Mouse (Mus musculus): ENCODE data around the gene Pdss2.
"Not testable (repeated sequence)": the region's sequence is repeated elsewhere in the genome, so short reads cannot be mapped to it uniquely, and the experiment has no call there.

The Pdss2 gene

DNA sequence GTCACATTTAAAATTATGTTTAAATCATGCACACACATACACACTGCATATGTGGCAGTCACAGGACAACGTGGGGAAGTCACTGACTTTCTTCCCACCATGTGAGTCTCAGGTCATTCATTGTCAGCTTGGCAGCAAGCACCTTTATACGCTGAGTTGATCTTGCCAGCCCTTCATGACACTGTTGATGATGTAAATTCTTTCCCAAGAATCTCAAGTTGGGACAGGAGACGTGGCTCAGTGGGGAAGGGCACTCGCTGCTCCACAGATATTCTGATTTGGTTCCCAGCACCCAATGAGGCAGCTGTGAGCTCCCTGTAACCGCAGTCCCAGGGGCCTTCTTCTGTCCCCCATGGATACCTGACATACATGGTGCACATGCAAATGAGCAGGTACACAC lies 147.3 kb downstream of the Pdss2 start:
- no peak for DNase-seq (ENCODE audit: inconsistent age in 2 of 2, low spot score in 1 of 2)

DNA sequence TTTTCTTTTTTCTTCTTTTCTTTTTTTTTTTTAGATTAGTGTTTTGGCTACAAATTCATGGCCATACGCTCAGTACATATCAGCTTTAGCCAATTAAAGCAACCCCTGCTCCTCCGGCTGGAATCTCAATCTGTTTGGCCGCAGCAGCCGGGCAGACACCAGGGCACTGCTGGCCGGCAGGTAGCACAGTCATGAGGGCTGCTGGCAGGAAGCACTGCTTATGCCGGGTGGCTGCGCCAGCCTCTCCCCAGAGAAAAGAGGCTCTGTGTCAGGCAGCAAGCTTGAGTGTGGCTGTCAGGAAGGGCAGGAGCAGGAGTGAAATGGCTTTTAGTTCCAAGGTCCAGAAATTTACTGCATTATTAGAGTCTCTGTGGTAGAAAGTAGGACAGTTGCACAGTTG lies 151.0 kb downstream of the Pdss2 start:
- DNase-seq (ENCODE audit: inconsistent age in 2 of 2, low spot score in 1 of 2) = peak in 1 of 2 experiments; percentile 30

DNA sequence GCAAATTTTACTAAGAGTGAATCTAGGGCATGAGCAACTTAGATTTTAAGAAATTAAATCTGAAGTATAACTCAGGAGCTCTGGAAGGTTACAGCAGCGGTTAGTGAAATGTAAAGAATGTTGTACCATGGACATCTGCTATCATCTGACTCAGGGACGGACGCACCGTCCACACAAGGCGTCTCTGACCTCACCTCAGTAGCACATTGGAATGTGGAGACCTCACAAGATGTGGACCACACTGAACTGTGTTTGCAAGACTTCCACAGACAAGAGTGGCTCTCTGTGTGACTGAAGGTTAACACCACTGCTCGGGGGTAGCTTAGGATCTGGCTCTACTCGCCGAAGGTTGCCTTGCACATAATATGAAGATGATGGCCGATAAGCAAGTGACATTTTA lies 151.7 kb downstream of the Pdss2 start:
- no peak for DNase-seq (ENCODE audit: inconsistent age in 2 of 2, low spot score in 1 of 2)

DNA sequence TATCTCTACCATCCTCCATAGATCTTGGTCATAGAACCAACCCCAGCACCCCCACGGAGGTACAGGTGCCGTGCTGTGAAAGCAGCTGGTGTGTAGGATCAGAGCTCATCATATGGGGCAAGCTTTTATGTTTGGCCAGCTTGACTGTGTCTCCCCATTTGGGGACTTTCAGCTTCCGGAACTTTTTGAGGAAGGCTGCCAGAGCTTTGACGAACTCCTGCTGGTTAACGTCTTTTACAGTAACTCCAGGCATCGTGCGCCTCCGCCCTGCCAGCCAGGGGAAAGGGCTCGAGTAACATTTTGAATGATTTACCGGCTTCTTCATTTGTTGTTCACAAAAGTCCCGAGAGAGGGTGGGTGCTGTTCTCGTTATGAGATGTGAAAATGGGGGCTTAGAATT lies 152.4 kb downstream of the Pdss2 start:
- DNase-seq (ENCODE audit: inconsistent age in 2 of 2, low spot score in 1 of 2) = no peak

DNA sequence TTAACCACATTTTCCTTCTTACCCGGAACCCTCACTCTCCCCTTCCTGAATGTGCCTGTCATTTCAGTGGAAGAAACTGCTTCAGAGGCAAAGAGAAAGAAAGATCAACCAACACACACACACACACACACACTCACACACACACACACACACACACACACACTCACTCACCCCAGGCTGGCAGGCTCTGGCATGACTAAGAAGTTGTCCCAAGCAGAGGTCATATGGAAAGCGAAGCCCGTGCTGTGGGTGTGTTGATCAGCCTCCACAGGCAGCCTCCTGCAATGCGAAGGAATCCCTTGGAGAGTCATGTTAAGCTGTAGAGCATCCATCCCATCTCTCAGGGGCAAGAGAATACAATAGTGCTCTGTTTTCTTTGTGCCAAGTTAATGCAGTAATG lies 154.0 kb downstream of the Pdss2 start:
- peak; percentile 16 to 63 for DNase-seq (ENCODE audit: inconsistent age in 2 of 2, low spot score in 1 of 2)

DNA sequence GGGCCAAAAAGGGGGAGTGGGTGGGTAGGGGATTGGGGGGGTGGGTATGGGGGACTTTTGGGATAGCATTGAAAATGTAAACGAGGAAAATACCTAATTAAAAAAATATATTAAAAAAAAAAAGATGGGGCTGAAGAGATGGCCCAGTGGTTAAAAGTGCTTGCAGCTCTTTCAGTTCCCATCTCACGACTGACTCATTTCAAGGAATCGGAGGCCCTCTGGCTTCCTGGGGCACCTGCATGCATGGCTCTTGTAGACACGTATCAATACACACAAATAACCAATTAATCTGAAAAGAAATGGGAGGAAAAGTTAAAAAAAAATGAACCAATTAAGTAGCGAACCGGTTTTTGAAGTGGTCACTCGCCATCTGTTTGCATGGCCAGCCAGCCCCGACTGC lies 155.5 kb downstream of the Pdss2 start:
- DNase-seq (ENCODE audit: inconsistent age in 2 of 2, low spot score in 1 of 2) = no peak

DNA sequence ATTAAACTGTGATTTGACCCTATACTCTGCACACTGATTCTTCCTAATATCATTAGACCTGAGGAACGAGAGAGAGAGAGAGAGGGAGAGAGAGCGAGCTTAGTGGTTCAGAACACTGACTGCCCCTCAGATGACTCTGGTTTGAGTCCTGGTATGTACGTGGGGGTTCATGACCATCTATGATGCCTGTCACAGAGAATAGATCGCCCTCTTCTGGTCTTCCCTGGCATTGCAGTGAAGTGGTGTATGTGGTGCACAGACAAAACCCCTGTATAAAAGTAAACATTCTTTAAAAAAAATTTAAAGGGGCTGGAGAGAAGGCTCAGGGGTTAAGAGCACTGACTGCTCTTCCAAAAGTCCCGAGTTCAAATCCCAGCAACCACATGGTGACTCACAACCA lies 157.0 kb downstream of the Pdss2 start:
- peak; percentile 26 to 76 for DNase-seq (ENCODE audit: inconsistent age in 2 of 2, low spot score in 1 of 2)

DNA sequence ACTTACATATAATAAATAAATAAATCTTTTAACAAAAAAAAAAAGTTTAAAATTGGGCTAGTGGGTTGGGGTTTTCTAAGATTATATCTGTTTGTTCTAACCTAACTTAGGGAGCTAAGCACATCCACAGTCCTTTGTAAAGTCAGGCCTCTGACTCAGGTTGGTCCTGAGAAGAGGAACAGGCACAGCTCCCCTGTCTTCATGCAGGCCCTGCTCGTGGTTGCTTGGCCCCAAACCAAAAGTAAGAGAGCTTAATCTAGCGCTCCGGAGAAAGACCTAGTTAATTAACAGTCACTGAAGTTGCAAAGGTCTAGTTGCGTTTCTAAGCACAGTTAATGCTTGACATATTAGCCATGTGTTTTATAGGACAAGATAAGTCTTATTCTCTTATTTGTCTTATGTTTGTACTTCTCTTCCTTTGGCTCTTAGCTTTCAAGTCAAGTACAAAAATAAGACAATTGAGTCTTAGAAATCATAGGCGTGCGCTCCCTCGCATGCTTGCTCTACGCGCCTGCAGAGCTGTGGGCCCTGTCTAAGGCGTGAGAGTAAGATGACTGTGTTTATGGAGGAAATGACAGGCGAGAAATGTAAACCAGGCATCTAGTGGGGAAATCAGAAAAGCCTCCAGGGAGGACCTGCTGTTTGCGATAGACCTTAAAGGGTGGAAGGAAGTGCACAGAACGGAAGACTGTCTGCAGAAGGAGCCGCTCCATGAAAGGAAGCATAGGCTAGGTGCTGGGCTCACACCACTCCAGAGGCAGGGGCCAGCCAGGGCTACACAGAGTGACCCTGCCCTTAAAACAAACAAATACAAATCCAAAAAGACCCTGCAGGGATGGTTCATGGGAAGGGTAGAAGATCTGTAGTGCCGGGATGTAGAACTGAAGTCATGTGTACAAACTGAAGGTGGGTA lies 157.7 kb downstream of the Pdss2 start:
- no peak for DNase-seq (ENCODE audit: inconsistent age in 2 of 2, low spot score in 1 of 2)

DNA sequence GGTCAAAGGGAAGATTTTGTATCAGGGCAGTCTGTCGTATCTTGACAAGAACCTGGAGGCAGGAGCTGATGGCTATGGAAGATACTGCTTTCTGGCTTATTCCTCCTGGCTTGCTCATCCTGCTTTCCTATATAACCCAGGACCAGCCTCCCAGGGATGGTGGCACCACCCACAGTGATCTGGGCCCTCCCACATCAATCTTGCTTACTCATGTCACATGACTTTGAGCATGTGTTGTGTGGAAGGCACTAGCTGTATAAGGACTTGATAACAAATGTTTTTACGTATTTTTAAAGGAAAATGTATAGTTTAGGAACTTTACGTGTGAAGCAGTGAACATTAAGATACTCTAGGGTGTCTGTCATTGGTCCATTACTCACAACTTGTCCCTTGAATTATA lies 161.4 kb downstream of the Pdss2 start:
- DNase-seq (ENCODE audit: inconsistent age in 2 of 2, low spot score in 1 of 2) = no peak

DNA sequence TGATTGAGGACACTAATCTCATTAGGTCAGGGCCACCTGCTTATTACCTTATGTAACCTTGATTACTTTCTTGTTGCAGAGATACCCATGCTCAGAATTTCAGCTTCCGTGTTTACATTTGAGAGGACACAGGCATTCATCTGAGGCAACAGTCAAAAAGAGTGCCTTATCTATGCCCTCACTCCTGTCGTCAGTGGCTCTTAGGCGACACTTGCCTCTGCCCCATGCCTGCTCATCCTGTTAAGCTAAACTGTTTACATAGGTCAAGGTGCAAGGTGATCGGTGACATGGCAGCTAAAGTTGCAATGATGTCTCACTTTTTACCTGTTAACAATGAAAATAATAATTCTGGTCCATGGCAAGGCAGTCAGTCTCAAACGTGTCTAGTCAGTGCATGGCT lies 163.3 kb downstream of the Pdss2 start:
- DNase-seq (ENCODE audit: inconsistent age in 2 of 2, low spot score in 1 of 2) = no peak

DNA sequence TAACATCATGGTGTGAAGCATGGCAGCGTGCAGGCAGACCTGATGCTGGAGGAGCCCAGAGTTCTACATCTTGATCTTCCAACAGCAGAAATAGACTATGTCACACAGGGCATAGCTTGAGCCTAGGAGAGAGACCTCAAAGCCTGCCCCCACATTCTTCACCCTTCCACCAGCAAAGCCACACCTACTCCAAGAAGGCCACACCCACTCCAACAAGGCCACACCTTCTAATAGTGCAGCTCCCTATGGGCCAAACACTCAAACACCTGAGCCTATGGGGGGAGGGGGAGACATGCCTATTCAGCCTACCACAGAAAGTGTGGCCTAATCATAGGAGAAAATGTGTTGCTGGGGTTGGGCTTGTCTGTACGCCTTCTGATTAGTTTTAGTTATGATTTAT lies 171.6 kb downstream of the Pdss2 start:
- DNase-seq (ENCODE audit: inconsistent age in 2 of 2, low spot score in 1 of 2) = no peak

DNA sequence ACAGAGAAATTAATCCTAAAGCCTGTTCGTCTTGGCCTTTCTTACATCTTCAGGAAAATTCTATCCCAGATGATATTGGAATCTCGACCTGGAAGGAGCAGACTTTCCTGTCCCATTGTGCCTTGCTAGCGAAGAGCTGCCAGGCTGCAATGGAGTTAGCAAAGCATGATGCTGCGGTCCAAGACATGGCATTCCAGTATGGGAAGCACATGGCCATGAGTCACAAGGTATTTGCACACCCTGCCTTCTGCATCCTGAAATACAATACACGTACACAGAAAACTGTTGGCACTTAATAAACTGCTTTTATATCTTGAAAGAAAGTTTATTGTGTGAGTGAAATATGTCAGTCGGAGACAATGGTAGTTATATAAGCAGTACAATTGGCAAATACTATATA lies 172.5 kb downstream of the Pdss2 start:
- no peak for DNase-seq (ENCODE audit: inconsistent age in 2 of 2, low spot score in 1 of 2)

DNA sequence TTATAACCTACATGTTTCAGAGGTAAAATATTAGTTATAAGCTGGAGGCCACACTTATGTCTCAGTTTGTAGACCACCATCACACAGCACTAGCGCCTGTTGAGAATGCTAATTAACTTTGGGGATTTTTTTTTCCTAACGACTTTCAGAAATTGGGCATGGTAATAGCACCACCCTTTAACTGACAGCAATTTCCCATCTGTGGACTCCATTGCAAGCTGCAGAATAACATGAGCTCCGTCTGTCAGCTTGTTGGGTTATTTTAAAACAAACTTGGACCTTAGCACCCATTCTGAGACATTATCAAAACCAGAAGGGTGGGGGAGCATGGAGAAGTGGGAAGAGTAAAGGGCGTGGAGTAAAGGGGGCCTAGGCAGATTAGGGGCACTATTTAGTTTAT lies 174.5 kb downstream of the Pdss2 start:
- no peak for DNase-seq (ENCODE audit: inconsistent age in 2 of 2, low spot score in 1 of 2)

DNA sequence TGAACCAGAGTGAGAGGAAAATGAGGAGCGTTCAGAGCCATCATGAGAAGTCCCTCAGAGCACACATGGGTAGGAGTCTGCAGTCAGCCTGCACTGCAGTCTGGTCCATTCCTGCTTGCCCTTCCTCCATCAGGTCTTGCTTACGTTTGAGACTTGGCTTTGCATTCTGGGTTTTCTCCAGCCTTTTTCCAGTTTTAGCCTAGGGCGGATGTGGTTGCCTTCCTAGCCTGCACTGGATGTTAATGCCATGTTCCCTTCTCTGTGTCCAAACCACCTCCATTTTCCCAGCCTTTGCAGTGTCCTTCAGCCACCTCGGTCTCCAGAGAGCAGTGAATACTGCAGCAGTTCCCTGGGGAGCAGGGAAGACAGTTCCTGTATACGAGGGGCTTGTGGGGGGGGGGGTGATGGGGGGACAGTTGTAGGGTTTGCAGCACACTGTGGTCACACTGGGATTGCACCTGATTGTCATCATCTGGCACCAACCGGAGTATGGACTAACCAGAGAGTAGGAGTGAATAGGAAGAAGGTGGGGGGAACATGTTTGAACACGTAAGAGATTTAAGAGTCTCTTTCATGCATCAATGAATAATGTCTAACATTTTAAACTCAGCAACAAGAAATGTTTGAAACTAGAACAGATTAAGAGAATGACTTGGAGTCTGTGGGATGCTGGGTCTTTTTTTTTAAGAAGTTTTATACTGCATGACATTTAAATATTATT lies 178.5 kb downstream of the Pdss2 start:
- no peak for DNase-seq (ENCODE audit: inconsistent age in 2 of 2, low spot score in 1 of 2)

DNA sequence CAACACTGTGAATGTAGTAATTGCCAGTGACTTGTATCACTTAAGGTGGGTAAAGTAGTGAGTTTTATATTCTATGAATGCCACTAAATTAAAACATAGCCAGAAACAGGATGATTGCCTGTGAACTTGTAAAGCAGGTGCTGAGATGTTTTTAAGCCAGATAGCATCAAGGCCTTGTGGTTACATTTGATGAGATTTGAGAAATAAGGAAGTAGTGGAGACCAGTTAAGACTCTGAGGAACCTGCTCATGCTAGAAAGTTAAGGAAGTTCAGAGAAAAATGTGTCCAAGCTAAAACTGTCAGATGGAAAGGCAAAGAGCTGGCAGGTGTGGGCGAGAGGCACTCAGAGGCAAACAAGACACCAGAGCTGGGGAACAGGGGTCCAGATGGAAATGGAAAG lies 184.8 kb downstream of the Pdss2 start:
- DNase-seq (ENCODE audit: inconsistent age in 2 of 2, low spot score in 1 of 2) = no peak

DNA sequence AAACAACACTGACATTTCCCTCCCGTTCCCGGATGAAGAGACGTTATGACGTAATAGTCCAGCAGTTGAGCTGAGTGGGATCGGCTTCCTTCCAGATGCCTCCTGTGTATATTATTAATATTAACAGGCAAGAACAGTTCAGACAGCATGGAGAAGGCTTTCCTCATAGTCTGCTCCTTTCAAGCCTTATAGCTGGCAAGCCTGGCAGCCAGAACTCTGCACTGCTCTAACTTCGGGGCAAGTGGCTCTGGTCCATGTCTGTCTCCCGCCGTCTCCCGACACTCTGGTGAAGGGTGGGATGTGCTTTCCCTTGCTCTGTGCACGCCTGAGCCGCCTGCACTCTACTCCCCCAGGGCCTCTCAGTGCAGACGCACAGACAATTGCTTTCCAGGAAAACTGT lies 185.6 kb downstream of the Pdss2 start:
- no peak for DNase-seq (ENCODE audit: inconsistent age in 2 of 2, low spot score in 1 of 2)

DNA sequence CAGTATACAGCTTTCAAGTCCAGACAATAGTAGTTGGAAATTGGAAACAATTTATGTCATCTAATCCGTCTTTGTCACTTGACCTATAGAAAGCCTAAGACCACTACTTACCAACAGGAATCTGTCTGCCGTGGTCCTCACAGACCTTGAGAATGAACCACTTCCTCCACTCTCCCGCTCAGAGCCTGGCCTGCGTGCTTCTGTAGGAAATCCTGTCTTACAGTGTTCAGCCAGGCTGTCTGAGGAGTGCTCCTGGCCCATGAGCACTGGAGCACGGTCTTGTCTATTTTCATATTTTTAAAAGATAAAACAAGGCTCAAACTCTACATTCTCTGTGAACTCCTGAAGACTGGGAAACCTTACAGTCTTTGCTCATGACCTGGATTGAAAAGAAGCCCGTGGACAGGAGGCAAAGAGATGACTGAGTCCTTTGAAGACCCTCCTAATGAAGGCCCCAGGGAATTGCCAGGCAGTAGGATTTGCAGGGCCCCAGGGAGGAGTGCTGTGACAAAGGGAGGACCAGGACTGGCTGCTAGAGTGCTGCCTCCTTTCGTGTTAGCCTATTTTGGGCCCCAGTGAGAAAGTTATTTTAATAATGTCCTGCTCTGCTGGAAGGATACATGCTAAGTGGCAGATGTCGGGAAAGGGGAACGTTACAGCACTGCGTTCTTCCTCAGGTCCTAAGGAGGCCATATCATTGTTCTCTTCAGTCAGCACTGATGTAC lies 188.4 kb downstream of the Pdss2 start:
- no peak for DNase-seq (ENCODE audit: inconsistent age in 2 of 2, low spot score in 1 of 2)

DNA sequence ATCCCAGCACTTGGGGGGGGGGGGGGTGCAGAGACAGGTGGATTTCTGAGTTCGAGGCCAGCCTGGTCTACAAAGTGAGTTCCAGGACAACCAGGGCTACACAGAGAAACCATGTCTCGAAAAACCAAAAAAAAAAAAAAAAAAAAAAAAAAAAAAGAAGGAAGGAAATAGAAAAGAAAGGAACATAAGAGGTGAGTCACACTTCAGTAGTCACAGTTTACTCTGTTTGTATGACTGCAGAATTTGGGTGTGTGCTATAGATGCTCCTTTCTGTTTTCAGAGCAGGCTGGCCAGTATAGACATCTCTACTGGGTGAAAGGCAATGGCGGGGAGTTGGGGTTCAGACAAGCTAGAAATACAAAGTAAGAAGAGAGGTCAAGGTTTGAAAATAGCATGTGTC lies 189.9 kb downstream of the Pdss2 start:
- not testable (repeated sequence) for DNase-seq (ENCODE audit: inconsistent age in 2 of 2, low spot score in 1 of 2)

DNA sequence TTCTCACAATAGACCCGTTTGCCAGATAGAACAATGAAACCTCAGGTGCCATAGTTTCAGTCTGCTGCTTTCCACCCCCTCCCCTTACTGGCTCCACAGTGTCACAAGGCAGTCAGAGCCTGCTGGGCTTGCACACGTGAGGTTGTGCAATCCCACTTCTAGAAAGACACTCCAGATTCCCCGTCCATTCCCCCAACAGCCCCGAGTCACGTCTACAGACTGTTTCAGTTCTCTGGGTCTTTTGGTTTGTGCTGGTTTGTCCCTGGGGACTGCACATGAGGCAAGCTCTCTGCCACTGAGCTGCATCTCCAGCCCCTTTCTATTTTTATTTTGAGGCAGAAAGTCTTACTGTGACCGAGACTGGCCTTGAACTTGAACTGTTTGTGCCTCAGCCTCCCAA lies 196.1 kb downstream of the Pdss2 start:
- DNase-seq (ENCODE audit: inconsistent age in 2 of 2, low spot score in 1 of 2) = no peak

DNA sequence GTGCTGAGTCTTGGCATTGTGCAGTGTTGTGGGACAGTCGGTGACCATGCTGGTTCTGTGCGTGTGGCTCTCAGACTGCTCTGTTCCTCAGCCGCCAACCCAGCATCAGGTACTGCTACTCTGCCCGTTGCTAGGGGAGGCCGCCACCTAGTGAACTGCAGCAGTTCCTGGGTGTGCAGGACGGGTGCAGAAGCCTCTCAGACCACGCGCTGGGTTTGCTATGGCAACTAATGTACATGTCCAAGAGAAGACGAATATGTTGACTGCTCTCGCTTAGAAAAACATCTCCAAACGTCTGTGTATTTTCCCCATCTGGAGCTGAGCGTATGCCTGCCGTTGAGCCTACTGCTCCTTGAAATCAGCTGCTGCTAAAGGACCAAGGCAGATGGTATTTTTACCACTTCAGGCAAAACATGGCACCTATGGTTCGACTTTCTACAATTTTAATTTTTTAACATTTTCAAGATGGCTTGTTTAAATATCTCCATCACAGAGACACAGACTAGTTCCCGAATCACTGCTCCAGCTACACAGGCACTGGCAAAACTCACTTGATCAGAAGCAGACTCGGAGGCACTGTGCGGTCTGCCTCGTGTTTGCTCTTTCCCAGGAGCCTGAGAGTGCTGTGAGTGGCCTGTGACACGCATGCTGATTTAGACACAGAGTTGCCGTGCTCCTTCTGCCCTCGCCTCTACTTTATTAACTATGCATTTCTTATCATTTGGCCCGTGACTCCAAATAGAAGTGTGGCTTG lies 199.6 kb downstream of the Pdss2 start:
- DNase-seq (ENCODE audit: inconsistent age in 2 of 2, low spot score in 1 of 2) = no peak
